Mouse (Mus musculus) CD8-positive naive resting alpha-beta T cell, adult 2 months (primary cell): ENCODE measurements at regions not wholly inside any gene's neighbourhood (a gene's known extent, or its start where the extent isn't known, plus 50 kb on each side); places are given as distances from the start of the nearest gene placed in this dataset.
"Not testable (repeated sequence)": the region's sequence is repeated elsewhere in the genome, so short reads cannot be mapped to it uniquely, and the experiment has no call there.

Source experiments
- DNase-seq, 2 experiments: peaks; one replicate each; pipeline ENCODE4 v3.0.0; 2022; ENCODE audit warnings: low read depth in 2 of 2, low spot score in 2 of 2

- not testable (repeated sequence) for DNase-seq
Observed at GRCm38 (mm10) chr7:29639591-29639990, 87.2 kb downstream of the Catsperg2 start.

DNA sequence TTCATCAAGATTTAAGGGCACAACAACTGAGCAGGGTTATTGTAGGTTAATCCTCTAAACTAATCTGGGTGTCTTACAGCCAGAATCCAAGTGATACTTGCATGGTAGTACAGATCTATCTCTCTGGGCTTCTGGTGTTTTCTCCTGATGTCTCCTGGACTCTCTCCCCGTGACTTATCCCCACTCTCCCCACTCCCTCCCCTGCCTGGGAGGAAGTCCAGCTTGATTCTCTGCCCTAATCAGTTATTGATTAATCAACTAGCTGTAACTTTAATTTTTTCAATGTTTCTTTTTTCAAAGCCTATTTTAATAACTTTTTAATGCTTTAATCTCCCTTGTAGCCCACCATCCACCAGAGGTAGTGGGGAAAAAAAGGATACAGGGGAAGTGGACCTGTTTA, 83.9 kb upstream of the Sipa1l3 start:
- no peak for DNase-seq

GRCm38 (mm10) chr7:29601337-29601736, 82.9 kb upstream of the Sipa1l3 start:
- DNase-seq, result no peak

DNA sequence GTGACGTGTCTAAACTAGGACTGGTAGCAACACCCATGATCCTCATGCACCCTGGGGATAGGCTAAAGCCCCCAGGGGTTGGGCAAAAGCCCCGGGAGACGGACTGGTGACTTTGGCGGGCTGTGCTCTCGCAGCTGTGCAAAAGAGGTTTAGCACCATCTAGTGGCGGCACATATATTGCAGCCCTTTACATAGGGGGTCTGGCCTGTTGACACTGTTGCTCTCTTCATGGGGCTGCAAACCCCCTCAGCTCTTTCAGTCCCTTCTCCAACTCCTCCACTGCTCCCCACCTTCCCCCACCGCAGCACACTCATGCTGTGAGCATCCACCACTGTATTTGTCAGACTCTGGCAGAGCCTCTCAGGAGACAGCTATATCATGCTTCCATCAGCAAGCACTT, 78.8 kb upstream of the Sipa1l3 start:
- peak; percentile 14 to 37 for DNase-seq

DNA sequence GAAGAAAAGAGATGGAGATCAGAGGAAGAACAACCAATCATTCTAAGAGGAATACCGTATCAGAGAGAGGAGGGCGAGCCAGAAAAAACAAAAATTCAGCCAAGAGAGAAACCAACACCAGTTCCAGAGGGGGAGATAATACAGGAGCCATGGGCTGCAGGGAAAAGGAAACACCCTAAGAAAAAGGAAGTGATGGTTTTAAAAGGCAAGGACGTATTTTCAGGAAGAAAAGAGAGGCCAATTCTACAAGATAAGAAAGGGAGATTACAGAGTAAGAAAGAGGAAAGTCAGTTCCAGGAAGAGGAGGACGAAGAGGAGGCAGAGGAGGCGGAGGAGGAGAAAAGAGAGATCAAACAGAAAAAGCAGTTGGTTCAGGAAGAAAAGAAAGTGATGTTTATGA, 59.7 kb upstream of the Sipa1l3 start:
- no peak for DNase-seq

- no peak for DNase-seq
Observed at GRCm38 (mm10) chr7:29575606-29576005, 57.2 kb upstream of the Sipa1l3 start.
